Mouse (Mus musculus) right cerebral cortex, postnatal 36 days (tissue): ENCODE measurements around the gene Vax2.

ENCODE experiments used
- DNase-seq, 2 experiments: peaks; one replicate each; pipeline ENCODE4 v3.0.0; 2022; ENCODE audit warnings: low spot score in 2 of 2, mixed read lengths in 1 of 2

Vax2 gene

DNA sequence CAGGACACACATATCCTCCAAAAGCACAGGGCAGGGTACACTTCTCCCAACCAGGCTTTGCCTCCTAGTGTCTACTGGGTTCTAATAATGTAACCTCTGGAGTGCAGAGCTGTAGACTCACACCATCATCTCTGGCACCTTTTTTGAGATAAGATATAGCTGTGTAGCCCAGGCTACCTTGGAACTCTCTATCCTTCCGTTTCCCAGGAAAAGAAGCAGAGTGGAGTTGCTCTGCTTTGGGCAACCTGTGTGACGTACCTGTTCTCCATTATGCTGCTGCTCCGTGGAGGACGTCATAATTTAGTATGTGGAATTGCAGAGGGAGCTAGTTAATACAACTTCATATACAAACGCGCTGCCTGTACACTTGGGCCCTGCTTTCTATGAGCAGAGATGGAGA is 51.3 kb downstream of the Vax2 start, which contains the start of gene Ankrd53:
TSS of gene Ankrd53 (plus strand) at position 301 of the 400 bp plus-strand sequence.
- no peak for DNase-seq

GRCm38 (mm10) chr6:83762880-83763431 is 51.9 kb downstream of the Vax2 start:
- no peak for DNase-seq

DNA sequence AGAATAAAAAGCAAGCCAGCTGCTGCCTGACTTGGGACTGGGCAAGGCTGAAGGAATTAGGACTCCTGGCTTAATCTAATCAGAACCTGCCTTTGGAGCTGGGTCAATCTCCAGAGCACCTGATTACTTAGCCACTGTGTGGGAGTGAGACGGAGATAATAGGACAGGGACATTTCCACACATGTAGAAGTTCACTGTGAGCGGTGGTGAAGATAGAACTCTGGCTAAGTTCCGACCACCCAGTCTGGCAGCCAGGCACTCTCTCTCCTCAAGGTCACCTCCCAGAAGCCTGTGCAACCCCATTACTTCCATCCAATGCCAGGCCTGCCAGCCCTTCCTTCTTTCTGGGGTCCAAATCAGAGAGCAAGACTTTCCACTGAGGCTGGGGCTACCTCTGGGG is 55.9 kb downstream of the Vax2 start:
- no peak for DNase-seq

DNA sequence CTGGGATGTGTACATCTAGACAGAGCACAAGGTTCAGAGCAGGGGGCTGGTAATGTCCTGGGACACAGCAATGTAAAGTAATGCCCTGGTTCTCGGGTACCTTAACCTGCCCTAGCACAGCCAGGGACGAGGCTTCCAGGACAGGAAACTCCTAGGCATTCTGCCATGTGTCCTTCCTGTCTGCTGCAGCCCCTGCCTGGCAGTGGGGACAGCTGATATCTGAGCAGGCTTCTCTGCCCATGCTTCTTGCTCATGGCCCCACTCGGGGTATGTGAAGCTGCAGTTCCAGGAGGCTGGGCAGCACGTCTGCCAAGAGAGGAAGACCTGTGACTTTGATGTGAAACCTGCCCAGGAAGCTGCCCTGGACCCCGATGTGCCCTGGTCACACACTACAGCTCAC is 57.4 kb downstream of the Vax2 start:
- no peak for DNase-seq

DNA sequence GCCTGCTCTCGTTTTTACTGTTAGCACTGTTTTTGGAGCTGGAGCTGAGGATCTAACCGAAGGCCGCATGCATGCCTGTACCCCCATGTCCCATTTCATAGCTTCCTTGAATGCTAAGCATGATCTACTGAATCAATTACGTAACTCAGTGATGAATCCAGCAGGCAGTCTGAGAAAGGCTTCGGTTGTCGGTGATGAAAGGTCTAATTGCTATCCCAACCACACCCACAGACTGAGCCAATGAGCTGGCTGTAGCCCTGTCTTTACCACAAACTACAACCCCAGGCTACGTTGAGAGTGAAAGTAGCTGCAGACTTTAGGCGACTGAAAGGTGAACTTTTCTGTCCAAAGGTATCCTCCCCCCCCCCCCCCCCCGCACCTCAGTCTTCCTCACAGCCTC is 63.1 kb downstream of the Vax2 start:
- DNase-seq, result no peak

DNA sequence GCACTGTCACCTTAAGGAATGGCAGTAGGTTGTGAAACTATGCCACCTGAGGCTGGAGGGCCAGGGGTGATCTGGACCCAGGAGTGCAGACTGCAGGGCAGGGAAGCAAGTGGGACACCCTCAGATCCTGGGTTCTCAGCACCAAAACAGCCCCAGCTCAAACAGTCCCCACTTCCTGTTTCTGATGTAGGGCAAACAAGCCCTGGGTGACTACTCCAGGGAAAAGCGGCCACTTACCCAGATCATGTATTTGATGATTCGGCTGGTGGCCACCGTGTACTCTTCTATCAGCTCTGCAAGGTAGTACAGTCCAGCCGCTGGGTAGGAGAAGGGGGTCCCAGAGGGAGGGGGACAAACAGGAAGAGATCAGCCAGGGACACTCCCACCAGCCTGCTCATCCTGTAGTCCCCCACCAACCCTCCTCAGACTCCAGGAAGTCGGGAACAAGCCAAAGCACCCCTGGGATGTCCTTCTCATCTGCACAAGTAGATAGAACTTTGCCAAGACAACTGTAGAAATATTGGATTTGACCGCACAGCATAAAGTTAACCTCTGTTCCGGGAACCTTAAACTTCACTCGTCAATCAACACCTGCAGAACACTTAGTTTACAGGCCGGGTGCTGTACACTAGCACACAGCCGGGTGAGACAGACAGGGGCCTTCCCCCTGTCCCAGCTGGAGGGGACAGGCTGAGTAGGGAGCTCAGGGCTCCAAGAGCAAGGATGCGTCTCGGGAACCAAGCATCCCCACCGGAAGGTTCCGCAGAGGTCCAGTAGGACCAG is 63.9 kb downstream of the Vax2 start:
- no peak for DNase-seq

DNA sequence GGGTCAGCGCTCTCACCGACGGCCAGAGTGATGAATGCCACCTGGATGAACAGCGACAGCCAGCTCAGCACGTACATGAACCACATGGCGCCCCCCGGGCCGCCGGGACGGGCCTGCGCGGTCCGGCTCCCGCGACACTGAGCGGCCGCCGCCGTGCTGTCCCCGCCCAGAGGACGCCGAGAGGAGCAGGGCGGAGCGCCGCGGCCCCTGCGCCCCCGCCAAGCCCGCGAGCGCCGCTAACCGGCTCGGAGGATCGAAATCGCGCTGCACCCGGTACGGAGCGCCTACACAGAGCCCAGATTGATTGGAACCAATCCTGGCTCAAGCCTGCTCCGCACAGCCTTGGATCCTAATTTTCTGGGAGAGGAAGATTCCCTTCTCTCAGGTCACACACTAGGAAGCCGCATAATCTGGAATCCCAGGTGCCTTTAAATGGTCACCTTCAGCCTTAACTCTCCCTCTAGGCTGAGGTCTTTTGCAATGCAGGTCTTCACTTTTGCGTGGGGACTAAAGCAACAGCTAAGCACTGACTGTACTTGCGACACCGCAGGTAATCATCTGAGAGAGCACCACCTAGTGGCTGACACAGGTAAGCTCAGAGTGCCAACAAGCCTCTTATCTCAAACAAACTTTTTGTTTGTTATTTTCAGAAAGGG is 64.7 kb downstream of the Vax2 start, which contains the start of gene Tex261:
TSS of gene Tex261 (minus strand) at position 176 of the 656 bp plus-strand sequence.
- DNase-seq, result peak; percentile 83 to 87

DNA sequence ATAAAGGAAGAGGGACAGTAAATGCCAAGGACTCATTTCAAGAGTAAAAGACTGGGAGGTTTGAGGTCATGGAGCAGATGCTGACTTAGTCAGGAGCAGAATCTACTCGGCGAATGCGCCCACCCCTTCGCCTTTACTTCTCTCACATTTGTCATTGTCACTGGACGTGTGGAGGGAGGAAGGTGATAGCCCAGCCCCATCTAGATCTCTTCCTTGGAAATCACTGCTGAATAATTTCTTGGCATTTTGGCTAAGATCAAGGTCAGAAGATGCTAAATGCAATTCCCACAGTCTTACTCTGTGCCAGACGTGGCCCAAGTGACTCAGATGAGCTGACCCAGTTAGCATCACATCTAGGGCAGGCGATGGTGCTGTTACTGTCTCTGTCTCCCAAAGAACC is 67.2 kb downstream of the Vax2 start:
- DNase-seq, result no peak

GRCm38 (mm10) chr6:83779026-83779425 is 68.0 kb downstream of the Vax2 start:
- no peak for DNase-seq

DNA sequence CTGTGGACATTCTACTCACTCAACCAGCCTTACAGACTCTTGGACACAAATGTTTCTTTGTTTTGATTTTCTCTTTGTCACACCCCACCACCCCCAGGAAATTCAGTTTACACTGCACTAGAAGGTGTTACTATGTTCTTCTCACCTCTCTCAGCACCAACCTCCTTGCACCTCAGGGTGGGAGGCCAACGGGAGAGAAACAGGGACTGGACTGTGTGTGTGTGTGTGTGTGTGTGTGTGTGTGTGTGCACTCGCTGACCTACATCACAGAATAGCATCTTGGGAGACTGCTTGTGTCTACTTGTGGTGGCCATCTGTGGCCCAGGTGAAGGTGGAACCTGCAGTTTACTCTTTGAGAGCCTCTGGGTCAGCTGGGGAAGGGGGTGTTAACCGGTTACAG is 75.4 kb downstream of the Vax2 start:
- DNase-seq, result no peak
